Mouse (Mus musculus) megakaryocyte, embryonic 14.5 days (primary cell): ENCODE data around the gene Thbs2.

Experiments
- FLI1 ChIP-seq: IDR thresholded peaks from 2 replicates; pipeline ENCODE4 v1.6.1; 2012; ENCODE audit warnings: low read length, inconsistent platforms, mixed read lengths
- GATA1 ChIP-seq: IDR thresholded peaks from 3 replicates; pipeline ENCODE4 v1.6.1; 2012; ENCODE audit warnings: mixed read lengths, low read length, inconsistent platforms, borderline replicate concordance

DNA sequence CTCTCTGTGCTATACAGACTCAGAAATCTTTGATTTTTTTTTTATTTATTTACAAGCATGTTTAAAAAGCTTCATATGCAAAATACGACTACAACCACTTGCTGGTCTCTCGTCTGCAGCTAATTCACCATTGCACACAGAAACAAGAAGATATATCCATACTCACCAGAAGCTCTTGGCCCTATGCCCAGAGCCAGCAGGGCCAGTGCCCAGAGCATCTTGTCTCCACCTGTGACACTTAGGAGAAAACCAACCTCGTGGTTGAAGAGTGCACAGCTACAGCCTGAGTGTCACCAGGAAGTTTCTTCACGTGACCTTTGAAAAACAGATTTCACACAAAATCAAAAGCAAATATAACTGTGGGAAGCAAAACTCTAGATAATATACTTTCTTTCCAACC is 2.8 kb downstream of the Thbs2 start:
- TF ChIP-seq GATA1 (no peak), FLI1 (no peak)
